24 mouse cellular contexts compared by ENCODE assay signal in genomic region chr10:7861937-7862657, GRCm38 (mm10). TPM values are rescaled to one million over a fixed set of nuclear protein-coding genes. Genes with fewer than 3 reads are reported as not detected.
DNase-seq lines count a peak whose midpoint lies in the region; ATAC-seq and TF ChIP-seq lines count a peak whose summit lies in the region.
"Had no signal": no experiment of that assay in that cellular context is flagged by ENCODE, and none has a peak within 500 bp of the region (broad histone marks: within the 10 kb centered on the region; RNA-seq: fewer than 3 reads in every experiment).

No protein-coding gene starts in this region.

- no peaks in the 10 kb centered on the region for H3K36me3 ChIP-seq in forebrain, embryonic 11.5 days (ENCODE audit: control insufficient read depth, insufficient read depth, low read length)
- no peaks in the 10 kb centered on the region for H3K36me3 ChIP-seq in forebrain, embryonic 15.5 days
- H3K36me3 ChIP-seq in testis, adult 2 months (ENCODE audit: control insufficient read depth, insufficient read depth, low read length) = no peaks in the 10 kb centered on the region
- no peaks in the 10 kb centered on the region for H3K36me3 ChIP-seq in limb, embryonic 11.5 days (ENCODE audit: control insufficient read depth, insufficient read depth, low read length)
- H3K36me3 ChIP-seq: embryonic facial prominence, embryonic 13.5 days; hindbrain, embryonic 15.5 days had no signal

- H3K9ac ChIP-seq in forebrain, embryonic 11.5 days (ENCODE audit: low read length) = no peak overlapping the region
- no peak overlapping the region for H3K9ac ChIP-seq in forebrain, embryonic 15.5 days (replicated peaks)
- no peak overlapping the region for H3K9ac ChIP-seq in limb, embryonic 11.5 days (ENCODE audit: low read length)
- H3K9ac ChIP-seq: embryonic facial prominence, embryonic 13.5 days; forebrain, postnatal 0 days; hindbrain, embryonic 15.5 days had no signal

- TF ChIP-seq CTCF in testis, adult 2 months (IDR thresholded peaks at IDR 0.05; ENCODE audit: control insufficient read depth, insufficient read depth, insufficient replicate concordance, low read depth, low read length) = no peak

- TF ChIP-seq POLR2A in testis, adult 2 months (IDR thresholded peaks at IDR 0.05; ENCODE audit: control insufficient read depth, low read depth, low read length) = no peak

- no peaks in the 10 kb centered on the region for H3K9me3 ChIP-seq in forebrain, embryonic 11.5 days (ENCODE audit: control insufficient read depth, low read length)
- H3K9me3 ChIP-seq in forebrain, embryonic 15.5 days = no peaks in the 10 kb centered on the region
- H3K9me3 ChIP-seq in limb, embryonic 11.5 days (ENCODE audit: control insufficient read depth, low read length) = no peaks in the 10 kb centered on the region
- H3K9me3 ChIP-seq: embryonic facial prominence, embryonic 13.5 days; hindbrain, embryonic 15.5 days had no signal

- DNase-seq in forebrain, embryonic 11.5 days (ENCODE audit: low spot score) = peak; percentile 43
- DNase-seq in testis, postnatal 14 days (ENCODE audit: low spot score) = no peak
- peak; percentile 18 for DNase-seq in limb, embryonic 11.5 days (ENCODE audit: low spot score)
- no peak for DNase-seq in kidney, postnatal 14 days
- no peak for DNase-seq in urinary bladder, adult 2 months (ENCODE audit: low spot score)
- DNase-seq in embryo, embryonic 11 days = no peak
- DNase-seq: adrenal gland, postnatal 25 days; cerebellum, adult 8-10 months; forebrain, postnatal 0 days; gastrocnemius, postnatal 14 days; heart, adult 18-20 months; heart, postnatal 36 days; kidney, adult 18-20 months; kidney, postnatal 10 days; liver; thymus, postnatal 14 days had no signal

- 0 out of 2 replicates have a peak, but pooled peaks cover 2% of the 10 kb centered on the region for H3K27me3 ChIP-seq in forebrain, embryonic 11.5 days (ENCODE audit: control insufficient read depth, insufficient read depth, low read length)
- no peaks in the 10 kb centered on the region for H3K27me3 ChIP-seq in forebrain, embryonic 15.5 days
- H3K27me3 ChIP-seq in testis, adult 2 months (ENCODE audit: control insufficient read depth, insufficient read depth, low read length) = no peaks in the 10 kb centered on the region
- peaks cover 7% of the 10 kb centered on the region for H3K27me3 ChIP-seq in limb, embryonic 11.5 days (ENCODE audit: control insufficient read depth, insufficient read depth, low read length)

- H3K4me1 ChIP-seq in forebrain, embryonic 11.5 days (replicated peaks; ENCODE audit: control insufficient read depth, insufficient read depth, low read length) = 0 out of 2 replicates have a peak, but pooled peaks cover under 1% of the 10 kb centered on the region
- H3K4me1 ChIP-seq in forebrain, embryonic 15.5 days = peaks cover 2% of the 10 kb centered on the region
- H3K4me1 ChIP-seq in testis, adult 2 months (ENCODE audit: control insufficient read depth, insufficient read depth, low read length) = peaks cover 2% of the 10 kb centered on the region
- peaks cover under 1% of the 10 kb centered on the region; the same call in 1 of the 2 replicates for H3K4me1 ChIP-seq in limb, embryonic 11.5 days (ENCODE audit: control insufficient read depth, insufficient read depth, low read length)

- ATAC-seq in forebrain, embryonic 11.5 days (replicated peaks; ENCODE audit: low FRiP score) = no peak
- ATAC-seq in forebrain, embryonic 15.5 days (replicated peaks) = no peak
- ATAC-seq in limb, embryonic 11.5 days (ENCODE audit: insufficient number of reproducible peaks, low FRiP score, low TSS enrichment, low read depth) = no peak
- ATAC-seq: forebrain, postnatal 0 days; lung, postnatal 0 days had no signal

- WGBS in forebrain, embryonic 11.5 days = 93% methylated on average over 24 of the region's 25 CpGs
- 95% methylated on average over 25 of the region's 25 CpGs for WGBS in forebrain, embryonic 15.5 days
- WGBS in limb, embryonic 11.5 days = 91% methylated on average over 25 of the region's 25 CpGs

- no peak overlapping the region for H3K4me2 ChIP-seq in forebrain, embryonic 11.5 days (ENCODE audit: low read depth, low read length, severe bottlenecking)
- no peak overlapping the region for H3K4me2 ChIP-seq in forebrain, embryonic 15.5 days (replicated peaks)
- no peak overlapping the region for H3K4me2 ChIP-seq in limb, embryonic 11.5 days (ENCODE audit: low read depth, severe bottlenecking)
- H3K4me2 ChIP-seq: embryonic facial prominence, embryonic 13.5 days; hindbrain, embryonic 15.5 days; midbrain, embryonic 11.5 days had no signal

- no peak overlapping the region for H3K27ac ChIP-seq in forebrain, embryonic 11.5 days (ENCODE audit: low read depth, low read length)
- H3K27ac ChIP-seq in forebrain, embryonic 15.5 days (replicated peaks) = no peak overlapping the region
- no peak overlapping the region for H3K27ac ChIP-seq in testis, adult 2 months (ENCODE audit: control insufficient read depth, insufficient read depth, low read depth, low read length)
- H3K27ac ChIP-seq in limb, embryonic 11.5 days (replicated peaks; ENCODE audit: low read depth, low read length) = no peak overlapping the region
- H3K27ac ChIP-seq: embryonic facial prominence, embryonic 13.5 days; hindbrain, embryonic 15.5 days; layer of hippocampus, adult 2 months; macrophage had no signal

- H3K4me3 ChIP-seq in forebrain, embryonic 11.5 days (ENCODE audit: low read depth, low read length) = no peak overlapping the region
- no peak overlapping the region for H3K4me3 ChIP-seq in forebrain, embryonic 15.5 days
- peak overlapping the region; percentile 41; the same call in 1 of the 2 replicates for H3K4me3 ChIP-seq in testis, adult 2 months (ENCODE audit: control insufficient read depth, low read depth, low read length)
- H3K4me3 ChIP-seq in limb, embryonic 11.5 days (ENCODE audit: low read depth, low read length) = no peak overlapping the region
- H3K4me3 ChIP-seq: embryonic facial prominence, embryonic 13.5 days; hindbrain, embryonic 15.5 days; layer of hippocampus, adult 2 months had no signal

RNA-seq across cellular contexts. Expression of gene Zc3h12d, which starts 29.8 kb away (rescaled TPM):
- 0.04 TPM in 1 of 2 replicates, not detected in the other for polyA plus RNA-seq in forebrain, embryonic 11.5 days (2014; fragmentation: Nextera tagmentation; extraction: Ambion mirVana)
- polyA plus RNA-seq in forebrain, embryonic 15.5 days (2015; fragmentation: Nextera tagmentation; extraction: Ambion mirVana) = 0.04 and 0.10 TPM in 2 replicates
- polyA plus RNA-seq in testis, adult 2 months (2012; rRNA removed) = 0.17 and 0.18 TPM in 2 replicates
- 0.07 TPM in 2 replicates for polyA plus RNA-seq in limb, embryonic 11.5 days (2014; fragmentation: Nextera tagmentation; extraction: Ambion mirVana)
- 0.28 and 0.44 TPM in 2 replicates for polyA plus RNA-seq in urinary bladder, adult 2 months (2012; rRNA removed)
- polyA plus RNA-seq: midbrain, embryonic 11.5 days had no signal

Comparison
In these comparisons a context has a peak if more than half of its experiments do, and no peak if none do; other contexts are left out.
1. DNase-seq: peak in forebrain, embryonic 11.5 days (single experiment) and limb, embryonic 11.5 days (single experiment); none in testis, postnatal 14 days (single experiment), kidney, postnatal 14 days (single experiment), urinary bladder, adult 2 months (single experiment) and embryo, embryonic 11 days (single experiment).